Mouse (Mus musculus) bone marrow macrophage, adult 2 months (primary cell): ENCODE measurements around the gene Ntrk3.

Experiments used
- CTCF ChIP-seq: IDR thresholded peaks from 2 replicates; pipeline ENCODE4 v1.5.1; 2012; ENCODE audit warnings: low read depth, mild to moderate bottlenecking, low read length, moderate library complexity
- POLR2A ChIP-seq: IDR thresholded peaks from 2 replicates; pipeline ENCODE4 v1.6.1; 2012; ENCODE audit warnings: mild to moderate bottlenecking, low read depth, low read length, borderline replicate concordance

DNA sequence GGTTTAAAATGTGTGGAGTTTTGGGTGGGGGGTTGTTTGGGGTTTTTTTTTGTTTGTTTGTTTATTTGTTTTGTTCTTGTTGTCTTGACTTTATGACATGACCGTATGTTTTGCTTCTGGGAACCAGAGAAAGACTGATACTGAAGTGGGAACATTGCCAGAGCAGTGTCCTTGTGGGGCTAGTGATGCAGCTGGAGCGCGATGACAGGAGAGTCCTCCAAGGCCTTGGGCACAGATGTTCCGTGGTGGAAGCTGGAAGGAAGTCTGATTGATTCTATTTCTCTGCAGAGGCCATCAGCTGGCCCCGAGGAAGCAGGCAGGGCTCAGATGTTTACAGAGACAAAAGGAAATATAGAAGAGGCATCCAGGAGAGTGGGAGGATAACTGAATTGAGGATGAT, 48.1 kb upstream of the Ntrk3 start:
- TF ChIP-seq CTCF = no peak
- TF ChIP-seq POLR2A = no peak
